Mouse (Mus musculus) heart, postnatal 25 days (tissue): ENCODE measurements around the gene Ppp6c. TPM values are rescaled to one million over a fixed set of nuclear protein-coding genes. Genes with fewer than 3 reads are reported as not detected.

Experiments
- DNase-seq: peaks from one replicate; pipeline ENCODE4 v3.0.0; 2022; ENCODE audit warnings: low spot score
- intact Hi-C: fragments of 180-260 bp; cut with DNase I; formaldehyde crosslinking; loops from one replicate; pipeline ENCODE4 v1.15.1; 2025
- total RNA-seq, 2 experiments: library from RNA; stranded (reverse); gene quantifications; 2 replicates each; pipeline ENCODE4 v1.2.3; 2021

The Ppp6c gene
- total RNA-seq, 2 experiments from 2014 or later: 55.8 to 62.0 TPM

DNA sequence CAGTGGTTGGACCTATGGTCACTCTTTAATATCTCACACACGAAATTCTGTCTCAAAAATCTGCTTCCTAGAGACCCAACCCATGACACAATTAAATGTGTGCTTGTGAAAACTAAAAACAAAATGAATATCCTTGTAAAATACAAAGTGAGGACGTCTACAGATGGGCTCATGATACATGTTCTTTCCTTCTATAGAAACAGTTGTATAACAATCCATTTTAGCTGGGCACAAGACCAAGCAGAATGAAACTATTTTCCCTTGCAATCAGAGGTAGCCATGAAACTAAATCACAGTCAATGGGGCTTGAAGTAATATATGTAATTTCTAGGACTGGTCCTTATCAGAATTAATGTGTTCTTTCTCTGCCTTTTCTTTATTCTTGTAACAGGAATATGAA, 75.3 kb downstream of the Ppp6c start:
- intact Hi-C loops: no loop called here
- no peak for DNase-seq

GRCm38 (mm10) chr2:39148075-39148474, 78.2 kb downstream of the Ppp6c start:
- intact Hi-C loops: no loop called here
- no peak for DNase-seq

GRCm38 (mm10) chr2:39146469-39146868, 79.8 kb downstream of the Ppp6c start:
- intact Hi-C loops: no loop called here
- no peak for DNase-seq

Other genes starting within 250 kb of the Ppp6c start
- gene Wdr38, start 229.0 kb downstream of the Ppp6c start, total RNA-seq: under 1 TPM; 0.08 TPM
- gene Arpc5l, start 221.1 kb downstream of the Ppp6c start, total RNA-seq: 10 to 100 TPM; 81.8 to 87.5 TPM
- gene Rpl35, start 220.8 kb downstream of the Ppp6c start, total RNA-seq: 100 to 1,000 TPM; 298 to 299 TPM
- gene Golga1, start 160.9 kb downstream of the Ppp6c start, total RNA-seq: 10 to 100 TPM; 14.7 to 15.0 TPM
- 1 to 10 TPM; 4.7 to 6.6 TPM for gene Scai, start 35.7 kb downstream of the Ppp6c start, total RNA-seq